ENCODE assay signal across 7 mouse cellular contexts in the genomic region with DNA sequence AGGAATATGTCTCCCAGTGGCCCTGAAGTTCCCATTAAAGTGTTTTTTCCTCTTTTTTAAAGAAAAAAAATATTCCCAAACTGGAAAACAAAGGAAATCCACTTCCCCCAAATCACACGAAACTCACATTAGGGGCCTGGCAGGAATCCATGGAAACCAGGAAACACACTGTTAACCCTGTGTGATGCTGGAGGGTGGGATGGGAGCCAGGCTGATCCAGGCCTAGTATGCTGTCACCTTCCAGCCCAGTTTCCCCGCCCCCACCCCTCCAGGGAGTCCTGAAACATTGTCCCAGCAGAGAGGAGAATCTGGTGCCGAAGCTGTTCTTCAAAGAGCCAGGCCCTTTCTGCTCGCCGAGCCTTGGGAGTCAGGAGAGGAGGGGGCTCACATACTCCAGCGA. TPM values are rescaled to one million over a fixed set of nuclear protein-coding genes. Genes with fewer than 3 reads are reported as not detected.
DNase-seq lines count a peak whose midpoint lies in the region; ATAC-seq lines count a peak whose summit lies in the region.

No protein-coding gene starts in this region.

- DNase-seq in kidney, adult 18-20 months = no peak
- no peak for DNase-seq in cerebellum, adult 9-11 months
- DNase-seq in testis, postnatal 10 days (ENCODE audit: low spot score) = no peak

- peaks cover 52% of the 10 kb centered on the region for H3K4me1 ChIP-seq in kidney, embryonic 15.5 days
- peaks cover 43% of the 10 kb centered on the region for H3K4me1 ChIP-seq in embryonic facial prominence, embryonic 15.5 days
- H3K4me1 ChIP-seq in heart, embryonic 16.5 days (ENCODE audit: control insufficient read depth, insufficient read depth, low read length) = peaks cover 54% of the 10 kb centered on the region
- peaks cover 44% of the 10 kb centered on the region for H3K4me1 ChIP-seq in limb, embryonic 12.5 days (replicated peaks)

- H3K27me3 ChIP-seq in kidney, embryonic 15.5 days = peaks cover 4% of the 10 kb centered on the region; the same call in 1 of the 2 replicates
- no peaks in the 10 kb centered on the region for H3K27me3 ChIP-seq in embryonic facial prominence, embryonic 15.5 days
- no peaks in the 10 kb centered on the region for H3K27me3 ChIP-seq in heart, embryonic 16.5 days (ENCODE audit: control insufficient read depth, insufficient read depth, low read length)
- H3K27me3 ChIP-seq in limb, embryonic 12.5 days = peaks cover 15% of the 10 kb centered on the region

- H3K4me3 ChIP-seq in kidney, embryonic 15.5 days (replicated peaks) = no peak overlapping the region
- H3K4me3 ChIP-seq in embryonic facial prominence, embryonic 15.5 days (replicated peaks) = no peak overlapping the region
- no peak overlapping the region for H3K4me3 ChIP-seq in heart, embryonic 16.5 days (ENCODE audit: low read length)
- no peak overlapping the region for H3K4me3 ChIP-seq in limb, embryonic 12.5 days (replicated peaks)

- WGBS in kidney, embryonic 15.5 days = 34% methylated on average over 6 of the region's 6 CpGs
- WGBS in embryonic facial prominence, embryonic 15.5 days = 26% methylated on average over 6 of the region's 6 CpGs
- 35% methylated on average over 6 of the region's 6 CpGs for WGBS in heart, embryonic 16.5 days
- WGBS in limb, embryonic 12.5 days = 31% methylated on average over 6 of the region's 6 CpGs

- no peak overlapping the region for H3K9ac ChIP-seq in kidney, embryonic 15.5 days
- no peak overlapping the region for H3K9ac ChIP-seq in embryonic facial prominence, embryonic 15.5 days
- H3K9ac ChIP-seq in heart, embryonic 16.5 days (ENCODE audit: low read length) = peak overlapping the region; percentile 35; the same call in 1 of the 2 replicates
- H3K9ac ChIP-seq in limb, embryonic 12.5 days (replicated peaks) = 0 out of 2 replicates have a peak overlapping the region, but pooled peaks have one; percentile 0

- H3K9me3 ChIP-seq in kidney, embryonic 15.5 days (replicated peaks) = no peaks in the 10 kb centered on the region
- no peaks in the 10 kb centered on the region for H3K9me3 ChIP-seq in embryonic facial prominence, embryonic 15.5 days (replicated peaks)
- H3K9me3 ChIP-seq in heart, embryonic 16.5 days (replicated peaks; ENCODE audit: control insufficient read depth, low read length) = no peaks in the 10 kb centered on the region
- peaks cover 3% of the 10 kb centered on the region; the same call in 1 of the 2 replicates for H3K9me3 ChIP-seq in limb, embryonic 12.5 days

- no peak for ATAC-seq in kidney, embryonic 15.5 days (replicated peaks; ENCODE audit: low FRiP score)
- ATAC-seq in embryonic facial prominence, embryonic 15.5 days (ENCODE audit: insufficient number of reproducible peaks, low FRiP score, low TSS enrichment, low read depth) = no peak
- ATAC-seq in heart, embryonic 16.5 days (replicated peaks; ENCODE audit: extremely low read depth, insufficient read depth, low FRiP score) = no peak; the same call in 1 of the 2 replicates
- no peak for ATAC-seq in limb, embryonic 12.5 days (ENCODE audit: insufficient number of reproducible peaks, insufficient read depth, low FRiP score, low TSS enrichment, low read depth)

- peak overlapping the region; percentile 66 for H3K27ac ChIP-seq in kidney, embryonic 15.5 days
- H3K27ac ChIP-seq in embryonic facial prominence, embryonic 15.5 days (replicated peaks) = peak overlapping the region; percentile 61
- H3K27ac ChIP-seq in heart, embryonic 16.5 days (ENCODE audit: low read length) = peak overlapping the region; percentile 84
- peak overlapping the region; percentile 66; the same call in 1 of the 2 replicates for H3K27ac ChIP-seq in limb, embryonic 12.5 days

- no peaks in the 10 kb centered on the region for H3K36me3 ChIP-seq in kidney, embryonic 15.5 days
- H3K36me3 ChIP-seq in embryonic facial prominence, embryonic 15.5 days = no peaks in the 10 kb centered on the region
- H3K36me3 ChIP-seq in heart, embryonic 16.5 days (ENCODE audit: control insufficient read depth, insufficient read depth) = peaks cover 8% of the 10 kb centered on the region; the same call in 1 of the 2 replicates
- no peaks in the 10 kb centered on the region for H3K36me3 ChIP-seq in limb, embryonic 12.5 days

- 0 out of 2 replicates have a peak overlapping the region, but pooled peaks have one; percentile 12 for H3K4me2 ChIP-seq in kidney, embryonic 15.5 days
- no peak overlapping the region for H3K4me2 ChIP-seq in embryonic facial prominence, embryonic 15.5 days (replicated peaks)
- no peak overlapping the region for H3K4me2 ChIP-seq in heart, embryonic 16.5 days (ENCODE audit: low read depth, low read length)
- no peak overlapping the region for H3K4me2 ChIP-seq in limb, embryonic 12.5 days

RNA-seq across cellular contexts. Expression of a gene that starts 32.2 kb away (rescaled TPM):
- 7.1 and 7.3 TPM in 2 replicates for polyA plus RNA-seq in kidney, embryonic 15.5 days (2015; fragmentation: Nextera tagmentation; extraction: Ambion mirVana)
- 10.1 and 11.2 TPM in 2 replicates for polyA plus RNA-seq in embryonic facial prominence, embryonic 15.5 days (2015; fragmentation: Nextera tagmentation; extraction: Ambion mirVana)
- 22.4 and 25.7 TPM in 2 replicates for polyA plus RNA-seq in heart, embryonic 16.5 days (2015; fragmentation: Nextera tagmentation; extraction: Ambion mirVana)
- polyA plus RNA-seq in limb, embryonic 12.5 days (2016; fragmentation: Nextera tagmentation; extraction: Ambion mirVana) = 3.9 and 4.7 TPM in 2 replicates

Comparison
In these comparisons a context has a peak if more than half of its experiments do, and no peak if none do; other contexts are left out.
1. H3K9ac ChIP-seq: peak in heart, embryonic 16.5 days (single experiment) and limb, embryonic 12.5 days (single experiment); none in kidney, embryonic 15.5 days (single experiment) and embryonic facial prominence, embryonic 15.5 days (single experiment).
2. Peak in every context shown above with its lines, with median percentiles within 50 percentile points of each other: H3K27ac ChIP-seq.